Mouse (Mus musculus) liver, embryonic 12.5 days (tissue): ENCODE results near the gene Ccdc154. TPM values are rescaled to one million over a fixed set of nuclear protein-coding genes. Genes with fewer than 3 reads are reported as not detected.

Source experiments
- polyA plus RNA-seq: library from polyadenylated mRNA; unstranded; fragments of >200 nt; fragmentation: Nextera tagmentation; extraction: Ambion mirVana; gene quantifications from 2 replicates; pipeline ENCODE4 v1.2.1, GENCODE M21; 2016

Ccdc154 gene
- polyA plus RNA-seq, 1 experiment from 2014 or later: not detected

Other genes starting within 250 kb of the Ccdc154 start
- gene Mapk8ip3, start 225.5 kb upstream of the Ccdc154 start, polyA plus RNA-seq: 15.6 and 15.8 TPM in 2 replicates
- 112 and 114 TPM in 2 replicates for gene Jpt2, start 201.8 kb upstream of the Ccdc154 start, polyA plus RNA-seq
- gene Cramp1l, start 146.7 kb upstream of the Ccdc154 start, polyA plus RNA-seq: 8.1 and 8.2 TPM in 2 replicates
- 78.9 and 79.3 TPM in 2 replicates for gene Ift140, start 146.4 kb upstream of the Ccdc154 start, polyA plus RNA-seq
- 6.1 and 7.2 TPM in 2 replicates for gene Tmem204, start 78.9 kb upstream of the Ccdc154 start, polyA plus RNA-seq
- 25.6 and 28.6 TPM in 2 replicates for gene Telo2, start 46.5 kb upstream of the Ccdc154 start, polyA plus RNA-seq
- gene Ptx4, start 41.7 kb upstream of the Ccdc154 start, polyA plus RNA-seq: not detected in 2 replicates
- 13.7 and 14.8 TPM in 2 replicates for gene Clcn7, start 29.1 kb upstream of the Ccdc154 start, polyA plus RNA-seq
- not detected in 2 replicates for gene Gm38655, start 13.0 kb downstream of the Ccdc154 start, polyA plus RNA-seq
- 28.8 and 32.1 TPM in 2 replicates for gene BC003965, start 22.1 kb downstream of the Ccdc154 start, polyA plus RNA-seq
- gene Unkl, start 25.9 kb downstream of the Ccdc154 start, polyA plus RNA-seq: 15.0 and 17.7 TPM in 2 replicates
- gene Gnptg, start 77.7 kb downstream of the Ccdc154 start, polyA plus RNA-seq: 22.2 and 24.4 TPM in 2 replicates
- 32.6 and 33.3 TPM in 2 replicates for gene Tsr3, start 77.7 kb downstream of the Ccdc154 start, polyA plus RNA-seq
- 0.30 and 0.44 TPM in 2 replicates for gene Baiap3, start 93.9 kb downstream of the Ccdc154 start, polyA plus RNA-seq
- 437 and 442 TPM in 2 replicates for gene Ube2i, start 112.2 kb downstream of the Ccdc154 start, polyA plus RNA-seq
- not detected in 2 replicates for gene Prss34, start 135.9 kb downstream of the Ccdc154 start, polyA plus RNA-seq
- not detected in 2 replicates for gene Prss28, start 146.2 kb downstream of the Ccdc154 start, polyA plus RNA-seq
- not detected in 2 replicates for gene Prss29, start 156.2 kb downstream of the Ccdc154 start, polyA plus RNA-seq
- gene Tpsab1, start 183.1 kb downstream of the Ccdc154 start, polyA plus RNA-seq: not detected in 2 replicates
- 0.29 TPM in 1 of 2 replicates, not detected in the other for gene Tpsb2, start 203.8 kb downstream of the Ccdc154 start, polyA plus RNA-seq
- 0.42 and 0.69 TPM in 2 replicates for gene Tpsg1, start 206.8 kb downstream of the Ccdc154 start, polyA plus RNA-seq